Mouse (Mus musculus): ENCODE measurements around the gene Fads6.

DNA sequence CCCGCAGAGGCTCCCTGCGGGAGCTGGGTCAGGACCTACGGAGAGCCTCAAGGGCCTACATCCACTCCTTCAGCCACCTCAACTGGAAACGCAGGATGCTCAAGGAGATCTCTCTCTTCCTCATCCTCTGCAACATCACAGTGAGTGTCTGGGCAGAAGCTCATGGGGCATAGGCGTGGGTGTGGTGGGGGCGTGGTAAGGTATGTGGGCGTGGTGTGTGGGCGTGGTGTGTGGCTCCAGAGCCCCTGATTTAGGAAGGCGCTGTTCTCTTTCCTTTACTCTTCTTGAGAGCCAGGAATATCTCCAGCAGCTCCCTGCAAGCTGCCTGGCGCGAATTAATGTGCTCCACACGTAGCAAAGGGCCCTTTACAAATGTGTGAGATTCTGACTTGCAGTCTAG is 47.5 kb upstream of the Fads6 start:
- TF ChIP-seq CTCF (conservative IDR thresholded peaks at IDR 0.05 in 1 of 2, IDR thresholded peaks at IDR 0.05 in 1 of 2; ENCODE audit: low read depth in 2 of 2, low read length in 2 of 2) (no peak), CHD2 (IDR thresholded peaks at IDR 0.05; ENCODE audit: low read length) (no peak), ZKSCAN1 (IDR thresholded peaks at IDR 0.05; ENCODE audit: borderline replicate concordance, low read depth, low read length) (no peak), RAD21 (IDR thresholded peaks at IDR 0.05; ENCODE audit: low read depth, low read length) (no peak), POLR2A (IDR thresholded peaks at IDR 0.05; ENCODE audit: low read depth, low read length) (no peak), ETS1 (conservative IDR thresholded peaks at IDR 0.05; ENCODE audit: low read depth, low read length) (no peak), EP300 (IDR thresholded peaks at IDR 0.05; ENCODE audit: low read length) (no peak), SMC3 (IDR thresholded peaks at IDR 0.05; ENCODE audit: low read depth, low read length) (no peak), RCOR1 (conservative IDR thresholded peaks at IDR 0.05; ENCODE audit: low read depth, low read length) (no peak), TBP (conservative IDR thresholded peaks at IDR 0.05; ENCODE audit: low read depth, low read length) (no peak), MYC (IDR thresholded peaks at IDR 0.05; ENCODE audit: low read depth, low read length) (no peak), MXI1 (IDR thresholded peaks at IDR 0.05; ENCODE audit: low read depth, low read length) (no peak)
